Mouse (Mus musculus) erythroblast, adult 5-6 weeks (primary cell): ENCODE data around the gene Cop1. TPM values are rescaled to one million over a fixed set of nuclear protein-coding genes. Genes with fewer than 3 reads are reported as not detected.

Source experiments
- ATAC-seq: replicated peaks from 2 replicates; pipeline ENCODE4 v1.8.0; 2016; ENCODE audit warnings: moderate number of reproducible peaks, mild to moderate bottlenecking, moderate TSS enrichment, inconsistent platforms; ENCODE audit not compliant: poor library complexity, low FRiP score, severe bottlenecking
- total RNA-seq, 2 experiments: library from RNA; stranded (forward) in 1 of 2; stranded (reverse) in 1 of 2; fragments of 150-400 nt in 1 of 2; fragments of 200-764, 138-1000 nt in 1 of 2; gene quantifications; 2 replicates each; pipeline versions ENCODE4 v1.2.3 to v1.2.4; 2015 to 2017; ENCODE audit warnings: low replicate concordance in 2 of 2

Gene Cop1
- total RNA-seq (2015; ENCODE audit: low replicate concordance) (80.0 and 85.3 TPM in 2 replicates), total RNA-seq (2017; ENCODE audit: low replicate concordance) (108 and 116 TPM in 2 replicates)

- peak; percentile 85 for ATAC-seq
Observed at GRCm38 (mm10) chr1:159231781-159232571, at the start of gene Cop1. Cop1 (plus strand) TSS chr1:159232320.

- no peak for ATAC-seq
Observed at GRCm38 (mm10) chr1:159186741-159187140, 45.4 kb upstream of the Cop1 start.

GRCm38 (mm10) chr1:159198603-159199002 lies 33.5 kb upstream of the Cop1 start:
- ATAC-seq, result no peak

- no peak for ATAC-seq
Observed at GRCm38 (mm10) chr1:159199606-159200005, 32.5 kb upstream of the Cop1 start.

GRCm38 (mm10) chr1:159201220-159201619 lies 30.9 kb upstream of the Cop1 start:
- no peak for ATAC-seq

GRCm38 (mm10) chr1:159211711-159212110 lies 20.4 kb upstream of the Cop1 start:
- ATAC-seq, result no peak

- ATAC-seq, result no peak
Observed at GRCm38 (mm10) chr1:159217437-159217836, 14.7 kb upstream of the Cop1 start.

GRCm38 (mm10) chr1:159222046-159222445 lies 10.1 kb upstream of the Cop1 start:
- no peak for ATAC-seq

- 0 out of 2 replicates have a peak, but pooled peaks have one; percentile 45 for ATAC-seq
Observed at GRCm38 (mm10) chr1:159225064-159225824, 6.9 kb upstream of the Cop1 start.

GRCm38 (mm10) chr1:159232572-159233261 lies 597 bp downstream of the Cop1 start:
- peak; percentile 18 for ATAC-seq

GRCm38 (mm10) chr1:159233426-159233825 lies 1.3 kb downstream of the Cop1 start:
- ATAC-seq, result no peak

GRCm38 (mm10) chr1:159234496-159234895 lies 2.4 kb downstream of the Cop1 start:
- ATAC-seq, result peak; percentile 73

GRCm38 (mm10) chr1:159235674-159236073 lies 3.6 kb downstream of the Cop1 start:
- ATAC-seq, result no peak

- peak; percentile 78 for ATAC-seq
Observed at GRCm38 (mm10) chr1:159238147-159238546, 6.0 kb downstream of the Cop1 start.

GRCm38 (mm10) chr1:159250320-159250719 lies 18.2 kb downstream of the Cop1 start:
- ATAC-seq, result no peak

- ATAC-seq, result no peak
Observed at GRCm38 (mm10) chr1:159253078-159253477, 21.0 kb downstream of the Cop1 start.

GRCm38 (mm10) chr1:159254906-159255685 lies 23.0 kb downstream of the Cop1 start:
- ATAC-seq, result no peak

GRCm38 (mm10) chr1:159256543-159256942 lies 24.4 kb downstream of the Cop1 start:
- ATAC-seq, result no peak

GRCm38 (mm10) chr1:159263820-159264219 lies 31.7 kb downstream of the Cop1 start:
- ATAC-seq, result no peak

GRCm38 (mm10) chr1:159280072-159280471 lies 48.0 kb downstream of the Cop1 start:
- no peak for ATAC-seq
